Mouse (Mus musculus): Measurements from ENCODE around the gene Ppm1h. TPM values are rescaled to one million over a fixed set of nuclear protein-coding genes. Genes with fewer than 3 reads are reported as not detected.

Gene Ppm1h
- total and polyA plus RNA-seq, 3 experiments, result 1.2 to 1.3 (median 1.3) TPM

DNA sequence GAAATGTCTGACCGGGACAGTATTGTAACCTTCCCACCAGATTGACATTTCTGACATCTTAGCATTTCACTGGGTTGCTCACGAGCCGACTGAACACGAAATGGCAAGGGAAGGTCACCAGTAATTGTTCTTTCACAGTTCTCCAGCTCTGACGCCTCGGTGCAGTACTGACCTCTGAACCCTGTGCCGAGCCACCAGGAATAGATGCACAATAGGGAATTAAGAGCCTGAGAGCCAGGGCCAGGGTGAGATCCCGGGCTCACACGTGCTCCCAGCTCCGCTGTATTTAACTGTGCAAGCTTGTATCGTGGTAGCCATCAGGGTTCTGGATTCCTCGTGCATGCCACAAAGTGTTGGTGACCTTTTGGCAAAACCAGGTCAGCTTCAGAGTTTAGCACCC, 100.8 kb downstream of the Ppm1h start:
- H3K9me3 ChIP-seq (replicated peaks; ENCODE audit: low read length), result no peaks in the 10 kb centered on the region

DNA sequence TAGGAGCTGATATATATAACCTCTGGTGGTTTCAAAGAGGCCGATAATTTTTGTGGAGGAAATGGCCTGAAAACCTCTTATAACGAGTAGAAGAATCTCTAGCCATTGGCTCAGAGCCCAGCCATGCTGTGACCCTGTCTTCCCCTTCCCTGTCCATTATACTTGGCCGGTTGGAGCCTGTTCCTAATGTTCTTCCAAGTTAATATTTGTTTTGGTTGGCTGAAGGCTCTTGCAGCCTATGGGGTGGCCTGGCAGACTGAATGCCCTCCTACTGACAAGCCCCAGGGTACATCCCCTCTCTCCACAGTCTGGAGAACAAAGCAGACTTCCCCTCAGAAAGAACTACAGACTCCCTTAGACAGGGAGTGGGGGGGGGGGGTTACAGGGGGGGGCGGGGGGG, 104.2 kb downstream of the Ppm1h start:
- Histone ChIP-seq H3K9ac (ENCODE audit: insufficient read depth, low read depth) (no peak overlapping the region), H3K4me1 (ENCODE audit: control insufficient read depth in 1 of 2, insufficient read depth in 2 of 2) (no peaks in the 10 kb centered on the region), H3K9me3 (replicated peaks; ENCODE audit: low read length) (no peaks in the 10 kb centered on the region), H3K27ac (ENCODE audit: insufficient read depth, low read depth) (no peak overlapping the region), H3K36me3 (replicated peaks in 1 of 2; ENCODE audit: control insufficient read depth in 1 of 2, insufficient read depth in 1 of 2, low read length in 1 of 2) (no peaks in the 10 kb centered on the region), H3K27me3 (replicated peaks) (no peaks in the 10 kb centered on the region), H3K79me2 (replicated peaks; ENCODE audit: control insufficient read depth, extremely low read depth, insufficient read depth, poor library complexity, severe bottlenecking) (no peaks in the 10 kb centered on the region), H3K4me2 (ENCODE audit: insufficient read depth, low read depth, poor library complexity, severe bottlenecking) (no peak overlapping the region), H3K4me3 (replicated peaks in 1 of 3; ENCODE audit: low read depth in 2 of 3, low read length in 2 of 3, poor library complexity in 1 of 3) (no peak overlapping the region)
- in situ Hi-C loops (cut with MboI; ENCODE audit: low pct_ligation_motif_present, low pct_unique_long_range_greater_than_20kb, low sequenced_read_pairs), result no loop called here
- dilution Hi-C loops (cut with MboI; ENCODE audit: extremely low pct_ligation_motif_present, extremely low pct_unique_long_range_greater_than_20kb, low sequenced_read_pairs), result no loop called here
- TF ChIP-seq MXI1 (IDR thresholded peaks at IDR 0.05; ENCODE audit: low read depth, low read length), result no peak
- TF ChIP-seq KAT2A (IDR thresholded peaks at IDR 0.05; ENCODE audit: insufficient replicate concordance, low read length), result no peak
- TF ChIP-seq MAFK (IDR thresholded peaks at IDR 0.05; ENCODE audit: insufficient replicate concordance, low read length), result no peak
- no peak for TF ChIP-seq CTCF (conservative IDR thresholded peaks at IDR 0.05 in 1 of 2, IDR thresholded peaks at IDR 0.05 in 1 of 2; ENCODE audit: low read depth in 2 of 2, low read length in 2 of 2)
- TF ChIP-seq ZNF384 (IDR thresholded peaks at IDR 0.05; ENCODE audit: low read depth, low read length), result no peak
- no peak for TF ChIP-seq SIN3A (IDR thresholded peaks at IDR 0.05; ENCODE audit: low read length)
- TF ChIP-seq MAZ (IDR thresholded peaks at IDR 0.05; ENCODE audit: low read depth, low read length), result no peak
- TF ChIP-seq ELF1 (IDR thresholded peaks at IDR 0.05; ENCODE audit: low read depth, low read length), result no peak
- TF ChIP-seq ZMIZ1 (IDR thresholded peaks at IDR 0.05; ENCODE audit: low read depth, low read length), result no peak
- no peak for TF ChIP-seq RAD21 (IDR thresholded peaks at IDR 0.05; ENCODE audit: low read depth, low read length)
- TF ChIP-seq E2F4 (IDR thresholded peaks at IDR 0.05; ENCODE audit: insufficient replicate concordance, low read depth, low read length), result no peak
- TF ChIP-seq MYC (IDR thresholded peaks at IDR 0.05; ENCODE audit: low read depth, low read length), result no peak
- no peak for TF ChIP-seq IRF4 (IDR thresholded peaks at IDR 0.05; ENCODE audit: low read depth, low read length)
- no peak for DNase-seq (ENCODE audit: extremely low read depth)

More for the DNA sequence above, 100.8 kb downstream of the Ppm1h start:
- H3K4me1 ChIP-seq (ENCODE audit: control insufficient read depth in 1 of 2, insufficient read depth in 2 of 2), result no peaks in the 10 kb centered on the region
- no peaks in the 10 kb centered on the region for H3K36me3 ChIP-seq (replicated peaks in 1 of 2; ENCODE audit: control insufficient read depth in 1 of 2, insufficient read depth in 1 of 2, low read length in 1 of 2)
- H3K9ac ChIP-seq (ENCODE audit: insufficient read depth, low read depth), result no peak overlapping the region
- no peak overlapping the region; the same call in 1 of the 2 replicates for H3K4me2 ChIP-seq (ENCODE audit: insufficient read depth, low read depth, poor library complexity, severe bottlenecking)
- TF ChIP-seq ZMIZ1 (IDR thresholded peaks at IDR 0.05; ENCODE audit: low read depth, low read length) (no peak), USF1 (IDR thresholded peaks at IDR 0.05; ENCODE audit: low read depth, low read length) (no peak), E2F4 (IDR thresholded peaks at IDR 0.05; ENCODE audit: insufficient replicate concordance, low read depth, low read length) (no peak), SIN3A (IDR thresholded peaks at IDR 0.05; ENCODE audit: low read length) (no peak), POLR2AphosphoS2 (IDR thresholded peaks at IDR 0.05; ENCODE audit: low read depth, low read length) (no peak), MAFK (IDR thresholded peaks at IDR 0.05; ENCODE audit: insufficient replicate concordance, low read length) (no peak), PAX5 (IDR thresholded peaks at IDR 0.05; ENCODE audit: low read length) (no peak), MAZ (IDR thresholded peaks at IDR 0.05; ENCODE audit: low read depth, low read length) (no peak), TCF12 (IDR thresholded peaks at IDR 0.05; ENCODE audit: low read depth, low read length) (no peak), IRF4 (IDR thresholded peaks at IDR 0.05; ENCODE audit: low read depth, low read length) (no peak), RAD21 (IDR thresholded peaks at IDR 0.05; ENCODE audit: low read depth, low read length) (no peak), ZNF384 (IDR thresholded peaks at IDR 0.05; ENCODE audit: low read depth, low read length) (no peak), BHLHE40 (IDR thresholded peaks at IDR 0.05; ENCODE audit: low read depth, low read length) (no peak), TBP (conservative IDR thresholded peaks at IDR 0.05; ENCODE audit: low read depth, low read length) (no peak), SMC3 (IDR thresholded peaks at IDR 0.05; ENCODE audit: low read depth, low read length) (no peak), CHD2 (IDR thresholded peaks at IDR 0.05; ENCODE audit: low read length) (no peak), CTCF (conservative IDR thresholded peaks at IDR 0.05 in 1 of 2, IDR thresholded peaks at IDR 0.05 in 1 of 2; ENCODE audit: low read depth in 2 of 2, low read length in 2 of 2) (no peak), MEF2A (IDR thresholded peaks at IDR 0.05; ENCODE audit: borderline replicate concordance, low read depth, low read length) (no peak), ZKSCAN1 (IDR thresholded peaks at IDR 0.05; ENCODE audit: borderline replicate concordance, low read depth, low read length) (no peak)
- dilution Hi-C loops (cut with MboI; ENCODE audit: extremely low pct_ligation_motif_present, extremely low pct_unique_long_range_greater_than_20kb, low sequenced_read_pairs) (no loop called here), in situ Hi-C loops (cut with MboI; ENCODE audit: low pct_ligation_motif_present, low pct_unique_long_range_greater_than_20kb, low sequenced_read_pairs) (no loop called here)
- H3K79me2 ChIP-seq (replicated peaks; ENCODE audit: control insufficient read depth, extremely low read depth, insufficient read depth, poor library complexity, severe bottlenecking), result no peaks in the 10 kb centered on the region
- no peak for DNase-seq (ENCODE audit: extremely low read depth)
- H3K27me3 ChIP-seq (replicated peaks), result no peaks in the 10 kb centered on the region
- no peak overlapping the region for H3K27ac ChIP-seq (ENCODE audit: insufficient read depth, low read depth)
- no peak overlapping the region for H3K4me3 ChIP-seq (replicated peaks in 1 of 3; ENCODE audit: low read depth in 2 of 3, low read length in 2 of 3, poor library complexity in 1 of 3)
